Mouse (Mus musculus) small intestine, adult 2 months (tissue): ENCODE results near the gene Cd6. TPM values are rescaled to one million over a fixed set of nuclear protein-coding genes. Genes with fewer than 3 reads are reported as not detected.

Experiments used
- H3K27ac ChIP-seq: fragments of 200-500 bp; 2 replicates; pipeline ENCODE4 v1.5.1; 2012; ENCODE audit warnings: low read depth, low read length, control low read depth, inconsistent platforms; ENCODE audit not compliant: insufficient read depth
- H3K27me3 ChIP-seq: fragments of 200-500 bp; 2 replicates; pipeline ENCODE4 v1.6.1; 2012; ENCODE audit warnings: mild to moderate bottlenecking, moderate library complexity, low read length, inconsistent platforms; ENCODE audit not compliant: control insufficient read depth, insufficient read depth
- H3K36me3 ChIP-seq: fragments of 200-500 bp; 2 replicates; pipeline ENCODE4 v1.6.1; 2012; ENCODE audit warnings: mild to moderate bottlenecking, low read length, control low read depth, inconsistent platforms; ENCODE audit not compliant: control insufficient read depth, insufficient read depth
- H3K4me1 ChIP-seq: fragments of 200-500 bp; 2 replicates; pipeline ENCODE4 v1.6.1; 2012; ENCODE audit warnings: low read length, inconsistent platforms, mixed read lengths; ENCODE audit not compliant: control insufficient read depth, insufficient read depth, insufficient read length
- H3K4me3 ChIP-seq: fragments of 200-500 bp; 2 replicates; pipeline ENCODE4 v1.5.1; 2012; ENCODE audit warnings: low read depth, mild to moderate bottlenecking, control low read depth, inconsistent platforms, low read length, moderate library complexity
- CTCF ChIP-seq: fragments of 200-500 bp; IDR thresholded peaks from 2 replicates; pipeline ENCODE4 v1.5.1; 2012; ENCODE audit warnings: low read depth, mild to moderate bottlenecking, control low read depth, inconsistent platforms, low read length, moderate library complexity, mixed read lengths; ENCODE audit not compliant: insufficient replicate concordance, insufficient read length; ENCODE audit errors: extremely low read depth
- POLR2A ChIP-seq: fragments of 200-500 bp; IDR thresholded peaks from 2 replicates; pipeline ENCODE4 v1.6.1; 2012; ENCODE audit warnings: low read depth, mild to moderate bottlenecking, control low read depth, inconsistent platforms, low read length, moderate library complexity
- WGBS: fragments of 180-500 bp; shearing (Covaris S2); methylation state at CpG from one replicate; pipeline ENCODE4 v1.1.7; 2018; 5-methylcytosine and 5-hydroxymethylcytosine counted together
- polyA plus RNA-seq: library from polyadenylated mRNA; depleted of rRNA; stranded (reverse); fragments of >200 nt; gene quantifications from 2 replicates; pipeline ENCODE4 v1.2.3, GENCODE M21; 2012

Cd6 gene
- polyA plus RNA-seq, 1 experiment = 5.4 TPM

DNA sequence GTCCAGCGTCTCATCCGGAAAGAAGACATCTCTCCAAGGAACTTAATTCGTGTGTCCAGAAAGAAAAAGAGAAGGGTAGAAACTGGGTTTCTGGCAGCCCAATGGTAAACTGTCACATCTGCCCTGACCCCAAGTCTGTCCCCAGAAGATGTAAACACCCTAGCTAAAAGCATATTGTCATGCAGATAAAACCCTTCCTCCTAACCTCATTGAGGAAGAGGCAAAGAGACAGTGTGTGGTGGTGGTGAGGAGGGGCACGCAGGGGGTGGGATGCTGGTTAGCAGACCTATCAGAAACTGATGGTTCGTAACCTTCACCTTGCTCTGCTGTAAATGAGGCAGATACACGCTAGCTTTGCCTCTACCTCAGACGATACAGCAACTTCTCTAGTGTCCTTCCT, 8.5 kb downstream of the Cd6 start:
- Histone ChIP-seq H3K27ac (no peak overlapping the region), H3K4me3 (no peak overlapping the region), H3K36me3 (no peaks in the 10 kb centered on the region), H3K27me3 (no peaks in the 10 kb centered on the region), H3K4me1 (peaks cover 5% of the 10 kb centered on the region; the same call in 1 of the 2 replicates)
- 76% methylated on average over 7 of the region's 7 CpGs for WGBS
- no peak for TF ChIP-seq CTCF
- no peak for TF ChIP-seq POLR2A

DNA sequence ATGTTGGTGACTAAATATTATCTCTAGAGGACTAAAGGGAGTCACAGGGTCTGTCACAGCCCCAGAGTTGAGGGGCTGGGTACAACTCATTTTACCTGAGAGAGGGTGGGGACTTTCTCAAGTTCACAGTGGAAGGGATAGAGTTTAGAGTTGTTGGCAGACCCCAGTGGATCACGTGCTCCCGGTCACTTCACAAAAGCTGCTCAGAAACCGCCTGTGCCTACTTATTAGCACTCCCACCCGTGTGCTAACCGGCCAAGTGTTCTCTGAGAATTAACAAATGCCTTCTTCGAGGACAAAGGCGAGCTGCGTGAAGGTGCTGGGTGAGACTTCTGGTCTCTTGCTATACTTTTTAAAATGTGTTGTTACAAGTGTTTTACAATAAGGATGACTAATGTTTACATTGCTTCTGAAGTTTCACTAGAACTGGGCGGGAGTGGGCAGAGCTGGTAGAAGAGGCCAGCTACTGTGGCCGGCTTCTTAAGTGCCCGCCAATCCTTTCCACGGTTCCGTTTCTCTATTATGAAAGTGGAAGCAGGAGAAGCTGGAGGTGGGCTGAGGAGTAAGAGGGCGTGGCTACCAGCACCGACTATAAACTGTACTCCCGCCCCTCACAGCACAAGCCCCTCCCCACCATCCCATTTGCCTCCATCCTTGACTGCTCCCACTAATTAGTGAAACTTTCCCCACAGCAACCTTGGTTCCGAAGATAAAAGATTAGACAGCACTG, 11.5 kb downstream of the Cd6 start:
- Histone ChIP-seq H3K4me3 (peak overlapping the region; percentile 31), H3K4me1 (peaks cover 5% of the 10 kb centered on the region; the same call in 1 of the 2 replicates), H3K36me3 (no peaks in the 10 kb centered on the region), H3K27me3 (no peaks in the 10 kb centered on the region), H3K27ac (no peak overlapping the region)
- 14% methylated on average over 17 of the region's 17 CpGs for WGBS
- no peak; the same call in 1 of the 2 replicates for TF ChIP-seq POLR2A
- no peak for TF ChIP-seq CTCF

DNA sequence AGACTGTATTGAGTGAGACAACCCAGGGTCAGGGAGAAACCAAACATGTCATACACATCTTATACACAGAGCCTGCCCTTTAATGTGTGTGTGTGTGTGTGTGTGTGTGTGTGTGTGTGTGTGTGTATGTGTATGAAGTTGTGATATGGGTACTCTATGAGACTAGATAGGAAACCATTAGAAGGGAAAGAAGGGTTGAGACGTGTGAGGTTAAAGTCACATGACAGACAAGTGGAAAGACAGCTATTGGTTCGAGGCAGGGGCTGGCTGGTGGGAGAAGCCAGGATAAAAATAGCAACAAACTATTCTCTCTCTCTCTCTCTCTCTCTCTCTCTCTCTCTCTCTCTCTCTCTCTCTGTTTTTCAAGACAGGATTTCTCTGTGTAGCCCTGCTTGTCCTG, 13.4 kb downstream of the Cd6 start:
- Histone ChIP-seq H3K36me3 (no peaks in the 10 kb centered on the region), H3K27ac (no peak overlapping the region), H3K27me3 (no peaks in the 10 kb centered on the region), H3K4me1 (peaks cover 5% of the 10 kb centered on the region; the same call in 1 of the 2 replicates), H3K4me3 (no peak overlapping the region)
- 74% methylated on average over 2 of the region's 2 CpGs for WGBS
- TF ChIP-seq POLR2A = no peak
- no peak for TF ChIP-seq CTCF

DNA sequence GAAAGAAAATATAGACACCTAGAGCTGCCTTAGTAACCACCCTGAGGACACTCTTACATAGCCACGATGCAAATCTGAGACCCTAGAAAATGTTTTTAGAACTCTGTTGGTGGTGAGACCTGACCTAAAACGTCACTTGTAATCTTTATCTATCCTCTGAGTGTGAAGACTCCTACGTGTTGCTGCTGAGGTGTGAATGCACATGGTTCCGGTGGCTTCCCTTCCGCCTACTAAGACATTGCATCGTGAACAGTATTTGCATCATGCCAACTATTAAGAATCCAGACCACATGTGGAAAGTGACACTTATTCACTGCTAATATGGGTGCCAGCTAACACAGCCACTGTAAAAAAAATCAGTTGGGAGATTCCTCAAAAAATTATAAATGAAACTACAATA, 14.0 kb downstream of the Cd6 start:
- TF ChIP-seq POLR2A (no peak), CTCF (no peak)
- WGBS = 86% methylated on average over 6 of the region's 6 CpGs
- Histone ChIP-seq H3K27ac (no peak overlapping the region), H3K36me3 (no peaks in the 10 kb centered on the region), H3K4me3 (no peak overlapping the region), H3K4me1 (peaks cover 5% of the 10 kb centered on the region; the same call in 1 of the 2 replicates), H3K27me3 (no peaks in the 10 kb centered on the region)

DNA sequence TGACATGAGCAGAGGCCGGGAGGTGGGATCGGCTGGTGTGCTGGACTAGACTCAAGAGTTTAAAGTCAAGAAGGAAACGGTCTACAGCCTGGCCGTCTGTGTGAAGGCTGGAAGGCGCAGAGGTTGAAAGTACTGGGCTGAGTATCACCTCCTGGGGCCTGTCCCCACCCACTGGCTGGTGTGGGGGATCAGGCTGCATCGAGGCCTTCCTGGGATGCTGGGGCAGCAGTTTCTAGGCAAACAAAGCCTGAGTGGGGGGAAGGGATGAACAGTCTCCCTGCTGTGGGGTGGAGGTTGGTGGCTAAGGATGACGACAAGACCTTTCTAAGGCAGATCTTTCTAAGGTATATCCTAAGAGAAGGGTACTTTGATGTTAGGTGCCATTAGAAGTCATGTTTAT, 16.0 kb downstream of the Cd6 start:
- H3K4me3 ChIP-seq = no peak overlapping the region
- no peak for TF ChIP-seq CTCF
- TF ChIP-seq POLR2A = no peak
- WGBS = 72% methylated on average over 7 of the region's 7 CpGs
- no peaks in the 10 kb centered on the region for H3K27me3 ChIP-seq
- H3K4me1 ChIP-seq = peaks cover 5% of the 10 kb centered on the region; the same call in 1 of the 2 replicates
- H3K27ac ChIP-seq = no peak overlapping the region
- H3K36me3 ChIP-seq = no peaks in the 10 kb centered on the region

DNA sequence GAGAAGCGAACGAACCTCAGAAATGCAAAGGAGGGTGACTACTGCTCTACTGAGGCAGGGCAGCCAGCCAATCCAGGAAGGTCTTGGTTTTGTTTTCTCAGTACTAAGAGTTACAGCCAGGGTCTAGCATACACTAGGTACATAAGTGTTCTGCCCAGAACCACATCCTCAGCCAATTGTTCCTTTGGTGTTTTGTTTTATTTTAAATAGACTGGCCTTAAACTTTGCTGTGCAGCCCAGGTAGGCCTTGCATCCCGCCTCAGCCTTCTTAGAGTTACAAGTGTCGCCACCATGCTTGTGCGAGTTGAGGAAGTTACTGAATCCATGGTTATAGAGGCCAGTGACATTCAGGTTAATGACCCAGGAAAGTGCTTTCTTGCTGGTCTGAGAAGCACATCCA, 16.8 kb downstream of the Cd6 start:
- H3K4me1 ChIP-seq = peaks cover 2% of the 10 kb centered on the region; the same call in 1 of the 2 replicates
- TF ChIP-seq CTCF = no peak
- no peaks in the 10 kb centered on the region for H3K27me3 ChIP-seq
- no peak overlapping the region for H3K27ac ChIP-seq
- H3K4me3 ChIP-seq = no peak overlapping the region
- H3K36me3 ChIP-seq = no peaks in the 10 kb centered on the region
- WGBS = 93% methylated on average over 5 of the region's 5 CpGs

DNA sequence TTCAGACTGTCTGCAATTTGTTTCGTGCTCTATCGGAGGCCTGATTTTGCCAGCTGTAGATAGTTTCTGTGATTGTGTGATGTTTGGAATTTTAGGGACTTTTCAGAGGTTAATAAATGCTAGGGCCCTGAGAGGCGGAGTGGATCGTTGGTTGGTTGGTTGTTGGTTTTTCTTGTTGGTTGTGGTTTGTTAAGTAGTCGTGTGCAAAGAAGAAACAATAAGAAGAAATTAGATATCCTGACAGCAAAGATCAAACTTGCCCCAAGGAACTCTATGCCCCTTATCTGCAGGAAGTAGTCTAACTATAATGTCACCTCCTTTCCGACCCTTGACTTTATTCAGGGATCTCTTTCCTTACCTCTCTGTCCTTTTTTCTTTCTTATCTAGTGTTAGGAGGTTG, 18.4 kb downstream of the Cd6 start:
- Histone ChIP-seq H3K27me3 (no peaks in the 10 kb centered on the region), H3K4me1 (no peaks in the 10 kb centered on the region), H3K36me3 (no peaks in the 10 kb centered on the region), H3K4me3 (no peak overlapping the region), H3K27ac (no peak overlapping the region)
- WGBS = 65% methylated on average over 6 of the region's 6 CpGs
- TF ChIP-seq POLR2A = no peak
- no peak for TF ChIP-seq CTCF

DNA sequence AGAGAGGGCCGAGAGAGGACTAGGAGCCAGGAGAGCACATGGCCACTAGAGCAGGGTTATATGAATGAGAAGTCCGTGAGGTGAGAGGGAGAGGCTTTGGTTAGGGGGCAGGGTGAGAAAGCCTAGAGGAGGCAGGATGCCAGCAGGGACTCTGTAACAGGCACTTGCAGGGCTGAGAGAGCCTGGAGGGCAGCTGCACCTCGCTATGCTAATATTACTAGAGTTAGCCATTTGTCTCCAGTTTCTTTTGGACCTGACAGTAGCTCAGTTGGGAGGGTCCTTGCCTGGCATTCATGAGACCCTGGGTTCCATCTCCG, 19.7 kb downstream of the Cd6 start:
- TF ChIP-seq POLR2A = no peak
- TF ChIP-seq CTCF = no peak
- Histone ChIP-seq H3K4me1 (no peaks in the 10 kb centered on the region), H3K36me3 (no peaks in the 10 kb centered on the region), H3K27me3 (no peaks in the 10 kb centered on the region), H3K4me3 (no peak overlapping the region), H3K27ac (no peak overlapping the region)
- 65% methylated on average over 4 of the region's 4 CpGs for WGBS
